ENCODE assay signal across 13 mouse cellular contexts in the genomic region with DNA sequence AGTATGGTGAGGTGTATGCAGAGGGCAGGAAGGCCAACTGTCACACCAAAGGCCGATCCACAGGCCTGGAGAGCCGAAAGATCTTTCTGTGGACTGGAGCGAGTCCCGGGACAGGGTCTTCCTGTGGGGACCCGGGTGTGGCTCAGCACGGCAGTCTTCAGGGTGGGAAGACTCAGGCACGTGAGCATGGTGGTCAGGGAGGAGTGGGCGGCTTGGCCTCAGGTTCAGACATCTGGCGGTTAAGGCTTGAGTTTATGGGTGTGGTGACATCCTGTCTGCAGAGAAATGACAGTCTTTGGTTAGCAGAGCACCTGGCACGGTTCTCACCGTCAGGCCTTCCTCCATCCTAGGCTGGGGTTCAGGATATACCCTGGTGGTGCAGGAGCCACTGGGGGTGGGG. TPM values are rescaled to one million over a fixed set of nuclear protein-coding genes. Genes with fewer than 3 reads are reported as not detected.
DNase-seq lines count a peak whose midpoint lies in the region; ATAC-seq and TF ChIP-seq lines count a peak whose summit lies in the region.
"Had no signal": no experiment of that assay in that cellular context is flagged by ENCODE, and none has a peak within 500 bp of the region (broad histone marks: within the 10 kb centered on the region; RNA-seq: fewer than 3 reads in every experiment).

No protein-coding gene starts in this region.

- no peak overlapping the region for H3K4me3 ChIP-seq in heart, embryonic 11.5 days (ENCODE audit: low read depth, low read length)
- H3K4me3 ChIP-seq in kidney, embryonic 16.5 days (ENCODE audit: low read length) = no peak overlapping the region
- peak overlapping the region; percentile 50 for H3K4me3 ChIP-seq in E14TG2a.4 (replicated peaks; ENCODE audit: low read length)
- no peak overlapping the region for H3K4me3 ChIP-seq in hindbrain, embryonic 16.5 days (ENCODE audit: low read length)
- H3K4me3 ChIP-seq: heart, embryonic 12.5 days had no signal

- no peak for ATAC-seq in heart, embryonic 11.5 days (replicated peaks; ENCODE audit: insufficient number of reproducible peaks, low FRiP score, low TSS enrichment)
- ATAC-seq in kidney, embryonic 16.5 days (ENCODE audit: low FRiP score, low TSS enrichment) = no peak; the same call in 1 of the 2 replicates
- peak; percentile 12; the same call in 1 of the 2 replicates for ATAC-seq in hindbrain, embryonic 16.5 days

- H3K27me3 ChIP-seq in heart, embryonic 11.5 days (ENCODE audit: control insufficient read depth, insufficient read depth, low read length) = no peaks in the 10 kb centered on the region
- H3K27me3 ChIP-seq in kidney, embryonic 16.5 days (ENCODE audit: insufficient read depth, low read length) = no peaks in the 10 kb centered on the region
- no peaks in the 10 kb centered on the region for H3K27me3 ChIP-seq in E14TG2a.4 (ENCODE audit: insufficient read depth, low read length)
- no peaks in the 10 kb centered on the region for H3K27me3 ChIP-seq in hindbrain, embryonic 16.5 days (replicated peaks; ENCODE audit: control insufficient read depth, insufficient read depth, low read length)
- H3K27me3 ChIP-seq: heart, embryonic 12.5 days had no signal

- H3K9me3 ChIP-seq in heart, embryonic 11.5 days (replicated peaks; ENCODE audit: control insufficient read depth, low read length) = no peaks in the 10 kb centered on the region
- no peaks in the 10 kb centered on the region for H3K9me3 ChIP-seq in kidney, embryonic 16.5 days (ENCODE audit: low read length)
- no peaks in the 10 kb centered on the region for H3K9me3 ChIP-seq in E14TG2a.4 (ENCODE audit: low read length)
- no peaks in the 10 kb centered on the region for H3K9me3 ChIP-seq in hindbrain, embryonic 16.5 days (ENCODE audit: control insufficient read depth, low read length)
- H3K9me3 ChIP-seq: heart, embryonic 12.5 days had no signal

- no peak overlapping the region for H3K9ac ChIP-seq in heart, embryonic 11.5 days (ENCODE audit: low read depth, low read length)
- no peak overlapping the region for H3K9ac ChIP-seq in kidney, embryonic 16.5 days (replicated peaks; ENCODE audit: low read length)
- H3K9ac ChIP-seq in hindbrain, embryonic 16.5 days (ENCODE audit: low read depth, low read length) = no peak overlapping the region
- H3K9ac ChIP-seq: heart, embryonic 12.5 days; liver, embryonic 14.5 days had no signal

- no peaks in the 10 kb centered on the region for H3K4me1 ChIP-seq in heart, embryonic 11.5 days (ENCODE audit: control insufficient read depth, insufficient read depth, low read length)
- peaks cover 21% of the 10 kb centered on the region for H3K4me1 ChIP-seq in kidney, embryonic 16.5 days (ENCODE audit: insufficient read depth, low read length)
- peaks cover 36% of the 10 kb centered on the region for H3K4me1 ChIP-seq in E14TG2a.4 (replicated peaks; ENCODE audit: low read depth, low read length)
- peaks cover 7% of the 10 kb centered on the region for H3K4me1 ChIP-seq in hindbrain, embryonic 16.5 days (ENCODE audit: control insufficient read depth, insufficient read depth, low read depth, low read length)

- 86% methylated on average over 11 of the region's 11 CpGs for WGBS in heart, embryonic 11.5 days (ENCODE audit: insufficient replicate concordance)
- 50% methylated on average over 11 of the region's 11 CpGs for WGBS in kidney, embryonic 16.5 days
- 91% methylated on average over 11 of the region's 11 CpGs for WGBS in hindbrain, embryonic 16.5 days

- H3K27ac ChIP-seq in heart, embryonic 11.5 days (ENCODE audit: low read depth, low read length) = no peak overlapping the region
- H3K27ac ChIP-seq in kidney, embryonic 16.5 days (ENCODE audit: low read length) = no peak overlapping the region
- no peak overlapping the region for H3K27ac ChIP-seq in hindbrain, embryonic 16.5 days (ENCODE audit: low read depth, low read length)
- H3K27ac ChIP-seq: liver, embryonic 14.5 days had no signal

- TF ChIP-seq CTCF in E14TG2a.4 (conservative IDR thresholded peaks at IDR 0.05; ENCODE audit: low read length) = no peak

- H3K36me3 ChIP-seq in heart, embryonic 11.5 days (ENCODE audit: control insufficient read depth, insufficient read depth, low read length) = peaks cover 21% of the 10 kb centered on the region
- peaks cover 19% of the 10 kb centered on the region; the same call in 1 of the 2 replicates for H3K36me3 ChIP-seq in kidney, embryonic 16.5 days (ENCODE audit: insufficient read depth, low read length)
- peaks cover 24% of the 10 kb centered on the region for H3K36me3 ChIP-seq in E14TG2a.4 (ENCODE audit: insufficient read depth, low read length)
- H3K36me3 ChIP-seq in hindbrain, embryonic 16.5 days (ENCODE audit: control insufficient read depth, insufficient read depth, low read length) = no peaks in the 10 kb centered on the region

- peak; percentile 95 for DNase-seq in heart, adult 11 months
- peak; percentile 28 to 32 for DNase-seq in kidney, postnatal 36 days
- DNase-seq in testis, postnatal 14 days (ENCODE audit: low spot score) = no peak

- no peak overlapping the region for H3K4me2 ChIP-seq in heart, embryonic 11.5 days
- H3K4me2 ChIP-seq in kidney, embryonic 16.5 days (replicated peaks; ENCODE audit: low read depth, low read length) = no peak overlapping the region
- no peak overlapping the region for H3K4me2 ChIP-seq in hindbrain, embryonic 16.5 days (ENCODE audit: low read length)
- H3K4me2 ChIP-seq: heart, embryonic 12.5 days had no signal

RNA-seq across cellular contexts. Expression of a gene that starts 9.4 kb away (rescaled TPM):
- 0.56 and 0.77 TPM in 2 replicates for polyA plus RNA-seq in heart, embryonic 11.5 days (2014; fragmentation: Nextera tagmentation; extraction: Ambion mirVana)
- polyA plus RNA-seq in kidney, embryonic 16.5 days (2015; fragmentation: Nextera tagmentation; extraction: Ambion mirVana) = 0.69 and 1.1 TPM in 2 replicates
- polyA plus RNA-seq in hindbrain, embryonic 16.5 days (2015; fragmentation: Nextera tagmentation; extraction: Ambion mirVana) = 0.86 and 1.8 TPM in 2 replicates

RNA-seq across cellular contexts. Expression of a gene that starts 20.8 kb away (rescaled TPM):
- not detected in 2 replicates for polyA plus RNA-seq in heart, embryonic 11.5 days (2014; fragmentation: Nextera tagmentation; extraction: Ambion mirVana)
- polyA plus RNA-seq in kidney, embryonic 16.5 days (2015; fragmentation: Nextera tagmentation; extraction: Ambion mirVana) = not detected in 2 replicates
- not detected in 2 replicates for polyA plus RNA-seq in hindbrain, embryonic 16.5 days (2015; fragmentation: Nextera tagmentation; extraction: Ambion mirVana)
- polyA plus RNA-seq: embryonic facial prominence, embryonic 14.5 days; forebrain, embryonic 11.5 days; heart, embryonic 12.5 days; liver, embryonic 14.5 days; lung, embryonic 16.5 days; urinary bladder, adult 2 months had no signal
